Mouse (Mus musculus) C2C12 (cell line): ENCODE measurements around the gene Smg6.

Experiments used
- CEBPB ChIP-seq: IDR thresholded peaks from one replicate; pipeline ENCODE4 v1.6.1; 2011; ENCODE audit warnings: low read depth, mild to moderate bottlenecking, control low read depth, moderate library complexity
- CTCF ChIP-seq: IDR thresholded peaks from one replicate; pipeline ENCODE4 v1.5.1; 2011; ENCODE audit not compliant: control insufficient read depth, insufficient read depth, insufficient read length
- MAX ChIP-seq: IDR thresholded peaks from one replicate; pipeline ENCODE4 v1.6.1; 2011; ENCODE audit warnings: mild to moderate bottlenecking, control low read depth
- MYOD1 ChIP-seq: IDR thresholded peaks from one replicate; pipeline ENCODE4 v1.6.1; 2011; ENCODE audit warnings: low read depth; ENCODE audit not compliant: control insufficient read depth, insufficient read length
- MYOG ChIP-seq: IDR thresholded peaks from one replicate; pipeline ENCODE4 v1.6.1; 2011; ENCODE audit not compliant: control insufficient read depth, insufficient read length; ENCODE audit errors: extremely low read depth

GRCm38 (mm10) chr11:74974615-74975014 is 49.0 kb downstream of the Smg6 start:
- TF ChIP-seq CTCF = no peak
- TF ChIP-seq CEBPB = no peak
- TF ChIP-seq MYOG = no peak
- TF ChIP-seq MAX = no peak
- no peak for TF ChIP-seq MYOD1
